In the genomic region with DNA sequence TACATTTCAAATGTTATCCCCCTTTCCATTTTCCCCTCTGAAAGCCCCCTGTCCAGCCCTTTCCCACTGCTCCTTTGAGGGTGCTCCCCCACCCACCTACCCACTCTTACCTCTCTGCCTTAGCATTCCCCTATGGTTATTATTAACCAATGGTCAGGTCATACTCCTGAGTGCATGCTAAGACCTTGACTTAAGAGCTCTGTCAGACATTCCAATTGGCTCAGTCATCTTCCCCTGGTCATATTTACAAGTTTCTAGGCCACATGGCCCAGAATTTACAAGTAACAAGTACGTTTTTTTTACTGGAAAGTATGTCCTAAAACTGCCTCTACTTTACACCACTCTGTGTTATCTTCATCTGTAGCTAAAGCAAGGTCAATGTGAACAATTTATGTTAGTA, we compare ENCODE assay signal across 29 mouse cellular contexts.
"Had no signal": no experiment of that assay in that cellular context is flagged by ENCODE, and none has a peak within 500 bp of the region (broad histone marks: within the 10 kb centered on the region; RNA-seq: fewer than 3 reads in every experiment).

No protein-coding gene starts in this region.

- H3K27me3 ChIP-seq: heart, embryonic 12.5 days; heart, embryonic 13.5 days; heart, embryonic 15.5 days; hindbrain, embryonic 12.5 days; hindbrain, embryonic 13.5 days; hindbrain, embryonic 15.5 days; intestine, embryonic 15.5 days; kidney, embryonic 15.5 days had no signal

- DNase-seq: heart, postnatal 10 days; heart, postnatal 14 days; heart, postnatal 36 days; heart, postnatal 4 days; kidney, adult 11 months; kidney, adult 18-20 months; kidney, adult 2 months; kidney, adult 8-10 months; kidney, adult 9 months; kidney, postnatal 10 days; kidney, postnatal 14 days; kidney, postnatal 25 days; kidney, postnatal 36 days; kidney, postnatal 4 days; layer of hippocampus, adult 9-11 months; layer of hippocampus, postnatal 36 days had no signal

- ATAC-seq: hindbrain, embryonic 16.5 days; hindbrain, postnatal 0 days; inflammation-experienced regulatory T-cells, adult 6 months; intestine, embryonic 15.5 days; intestine, embryonic 16.5 days; intestine, postnatal 0 days had no signal
